In the genomic region with DNA sequence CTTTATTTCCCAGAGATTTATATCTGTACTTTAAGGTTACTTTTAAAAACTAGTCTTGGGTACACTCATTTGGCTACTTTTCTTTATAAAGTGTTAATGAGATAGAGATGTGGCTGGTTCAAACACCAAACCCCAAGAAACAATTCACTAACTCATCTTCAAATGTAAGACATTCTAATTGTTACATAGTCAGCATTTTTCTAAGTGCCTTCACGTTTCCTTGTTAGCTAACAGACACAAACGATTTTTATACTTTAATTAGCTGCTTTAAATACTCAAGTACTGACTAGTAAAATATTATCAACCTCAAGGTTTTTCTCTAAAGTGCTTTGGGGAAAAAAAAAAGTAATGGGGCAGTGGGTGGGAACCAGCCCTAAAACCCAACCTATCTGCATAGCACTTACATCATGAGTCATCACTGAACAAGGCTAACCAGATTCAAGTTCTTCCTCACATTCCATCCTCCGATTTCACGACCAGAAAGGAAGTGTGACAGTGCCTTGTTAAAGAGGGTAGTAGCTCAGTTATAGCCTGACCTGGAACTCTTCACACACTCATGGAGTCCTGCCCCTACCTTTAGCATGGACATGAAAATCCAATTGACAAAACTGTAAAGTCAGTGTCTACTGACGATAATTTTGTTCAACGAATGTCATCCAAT, we compare ENCODE assay signal across 8 mouse cellular contexts. TPM values are rescaled to one million over a fixed set of nuclear protein-coding genes. Genes with fewer than 3 reads are reported as not detected.
DNase-seq lines count a peak whose midpoint lies in the region; ATAC-seq and TF ChIP-seq lines count a peak whose summit lies in the region.

No protein-coding gene starts in this region.

- no peak overlapping the region for H3K27ac ChIP-seq in spleen, adult 2 months (ENCODE audit: insufficient read depth, low read length)
- H3K27ac ChIP-seq in limb, embryonic 13.5 days: no peak overlapping the region; the same call in 1 of the 2 replicates

- H3K9me3 ChIP-seq in limb, embryonic 13.5 days: no peaks in the 10 kb centered on the region

- no peak for TF ChIP-seq POLR2A in spleen, adult 2 months (IDR thresholded peaks at IDR 0.05; ENCODE audit: low read depth, low read length)

- peaks cover 12% of the 10 kb centered on the region for H3K36me3 ChIP-seq in spleen, adult 2 months (ENCODE audit: control insufficient read depth, insufficient read depth, low read length)
- H3K36me3 ChIP-seq in limb, embryonic 13.5 days: peaks cover 34% of the 10 kb centered on the region

- H3K4me1 ChIP-seq in spleen, adult 2 months (ENCODE audit: control insufficient read depth, insufficient read depth, insufficient read length): peaks cover 9% of the 10 kb centered on the region; the same call in 1 of the 2 replicates
- peaks cover 20% of the 10 kb centered on the region for H3K4me1 ChIP-seq in limb, embryonic 13.5 days

- WGBS in spleen, adult 2 months: 7% methylated on average over 6 of the region's 6 CpGs
- 10% methylated on average over 6 of the region's 6 CpGs for WGBS in limb, embryonic 13.5 days

- ATAC-seq in limb, embryonic 13.5 days (ENCODE audit: low FRiP score, low read depth): 0 out of 2 replicates have a peak, but pooled peaks have one; percentile 16
- ATAC-seq in monocyte, adult 5-6 weeks (replicated peaks; ENCODE audit: insufficient number of reproducible peaks, low FRiP score, low TSS enrichment, poor library complexity, severe bottlenecking): peak; percentile 69

- H3K4me3 ChIP-seq in spleen, adult 2 months (ENCODE audit: extremely low read depth, insufficient read depth, insufficient read length): peak overlapping the region; percentile 95
- peak overlapping the region; percentile 90 for H3K4me3 ChIP-seq in limb, embryonic 13.5 days

- peak overlapping the region; percentile 94 for H3K4me2 ChIP-seq in limb, embryonic 13.5 days (replicated peaks)

- TF ChIP-seq CTCF in spleen, adult 2 months (IDR thresholded peaks at IDR 0.05; ENCODE audit: extremely low read depth, insufficient read depth, insufficient read length, insufficient replicate concordance): no peak

- peak overlapping the region; percentile 97 for H3K9ac ChIP-seq in limb, embryonic 13.5 days

- H3K27me3 ChIP-seq in spleen, adult 2 months (ENCODE audit: control insufficient read depth, insufficient read depth, low read length): no peaks in the 10 kb centered on the region
- H3K27me3 ChIP-seq in limb, embryonic 13.5 days: no peaks in the 10 kb centered on the region

- DNase-seq in spleen, adult 2 months (ENCODE audit: low read depth in 1 of 2, low spot score in 2 of 2): no peak
- no peak for DNase-seq in spleen, adult 18-20 months
- DNase-seq in brain, adult 2 months (ENCODE audit: low read depth, low spot score): peak; percentile 57
- peak; percentile 34 to 47 for DNase-seq in heart, adult 9 months (ENCODE audit: low spot score in 2 of 2)
- DNase-seq in cerebellum, adult 8-10 months: no peak
- DNase-seq in frontal cortex, postnatal 10 days (ENCODE audit: low spot score in 2 of 2): no peak

RNA-seq across cellular contexts. Expression of a gene that starts 1.5 kb away (rescaled TPM):
- polyA plus RNA-seq in spleen, adult 2 months (2012; rRNA removed): 30.1 and 48.1 TPM in 2 replicates
- polyA plus RNA-seq in limb, embryonic 13.5 days (2015; fragmentation: Nextera tagmentation; extraction: Ambion mirVana): 421 and 432 TPM in 2 replicates
- 274 to 316 TPM (median 277 TPM) in 3 replicates for total RNA-seq in monocyte, adult 5-6 weeks (2017)

RNA-seq across cellular contexts. Expression of a gene that starts 43.7 kb away (rescaled TPM):
- polyA plus RNA-seq in spleen, adult 2 months (2012; rRNA removed): not detected in 2 replicates
- polyA plus RNA-seq in limb, embryonic 13.5 days (2015; fragmentation: Nextera tagmentation; extraction: Ambion mirVana): not detected in 2 replicates
- total RNA-seq in monocyte, adult 5-6 weeks (2017): not detected in 3 replicates

Comparison
In these comparisons a context has a peak if more than half of its experiments do, and no peak if none do; other contexts are left out.
1. DNase-seq: peak in brain, adult 2 months (single experiment) and heart, adult 9 months (2 of 2); none in spleen, adult 2 months (0 of 2), spleen, adult 18-20 months (0 of 2), cerebellum, adult 8-10 months (single experiment) and frontal cortex, postnatal 10 days (0 of 2).